Mouse (Mus musculus): ENCODE data around the gene Ppa1. TPM values are rescaled to one million over a fixed set of nuclear protein-coding genes. Genes with fewer than 3 reads are reported as not detected.

The Ppa1 gene
- total RNA-seq, 2 experiments from 2014 or later = 106 to 114 TPM

DNA sequence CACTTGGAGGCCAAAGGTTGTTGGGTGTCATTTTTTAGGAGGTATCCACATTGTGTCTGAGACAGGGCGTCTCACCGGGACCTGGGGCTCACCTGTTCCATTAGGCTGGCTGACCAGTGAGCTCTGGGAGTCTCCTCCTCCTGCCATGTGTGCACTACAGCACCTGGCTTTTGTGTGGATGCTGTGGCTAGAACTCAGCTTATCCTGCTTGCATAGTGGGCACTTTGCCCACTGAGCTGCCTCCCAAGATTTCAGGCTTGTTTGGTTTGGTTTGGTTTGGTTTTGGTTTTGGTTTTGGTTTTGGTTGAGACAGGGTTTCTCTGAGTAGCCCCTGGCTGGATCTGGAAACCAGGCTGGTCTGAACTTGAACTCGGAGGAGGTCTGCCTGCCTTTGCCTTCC is 73.9 kb downstream of the Ppa1 start:
- intact Hi-C loops (cut with DNase I) = no loop called here
- no peak for DNase-seq (ENCODE audit: low spot score in 2 of 2)

DNA sequence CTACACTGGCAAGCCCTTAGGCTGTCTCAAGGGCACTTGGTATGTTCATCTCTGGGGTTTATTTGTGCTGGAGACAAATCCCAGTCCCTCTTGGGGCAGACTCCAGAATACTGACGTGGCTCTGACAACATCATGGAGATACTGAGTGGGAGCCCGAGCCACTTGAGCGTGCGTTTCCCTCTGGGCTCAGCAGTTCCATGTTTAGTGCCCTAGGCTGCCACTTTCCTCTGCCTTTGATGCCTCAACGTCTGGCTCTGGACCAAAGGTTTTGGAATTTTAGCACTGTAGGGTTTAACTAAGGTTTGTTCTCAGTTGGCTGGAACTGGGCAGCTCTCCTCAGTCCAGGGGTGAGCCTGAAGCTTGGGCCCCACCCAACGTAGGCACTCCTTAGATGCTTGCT is 74.9 kb downstream of the Ppa1 start:
- intact Hi-C loops (cut with DNase I) = no loop called here
- DNase-seq (ENCODE audit: low spot score in 2 of 2) = no peak

Other genes starting within 250 kb of the Ppa1 start
- gene Nodal, start 230.6 kb upstream of the Ppa1 start, total RNA-seq (2021) = under 1 TPM; 0.21 to 0.28 TPM
- 10 to 100 TPM; 47.7 to 51.4 TPM for gene Eif4ebp2, start 195.9 kb upstream of the Ppa1 start, total RNA-seq (2021)
- gene Lrrc20, start 172.8 kb upstream of the Ppa1 start, total RNA-seq (2021) = 10 to 100 TPM; 17.5 to 18.0 TPM
- gene Npffr1, start 53.1 kb upstream of the Ppa1 start, total RNA-seq (2021) = 1 to 10 TPM; 1.5 to 1.6 TPM
- gene Sar1a, start 31.7 kb downstream of the Ppa1 start, total RNA-seq (2021) = 100 to 1,000 TPM; 118 to 131 TPM
- 10 to 100 TPM; 21.7 to 24.3 TPM for gene Tysnd1, start 47.0 kb downstream of the Ppa1 start, total RNA-seq (2021)
- 1 to 10 TPM; 4.7 to 6.4 TPM for gene Aifm2, start 66.7 kb downstream of the Ppa1 start, total RNA-seq (2021)
- gene H2afy2, start 135.6 kb downstream of the Ppa1 start, total RNA-seq (2021) = 10 to 100 TPM; 25.1 to 28.5 TPM

All from left cerebral cortex, postnatal 25 days (tissue).